Mouse (Mus musculus): Measurements from ENCODE around the gene Tango6.

The Tango6 gene

DNA sequence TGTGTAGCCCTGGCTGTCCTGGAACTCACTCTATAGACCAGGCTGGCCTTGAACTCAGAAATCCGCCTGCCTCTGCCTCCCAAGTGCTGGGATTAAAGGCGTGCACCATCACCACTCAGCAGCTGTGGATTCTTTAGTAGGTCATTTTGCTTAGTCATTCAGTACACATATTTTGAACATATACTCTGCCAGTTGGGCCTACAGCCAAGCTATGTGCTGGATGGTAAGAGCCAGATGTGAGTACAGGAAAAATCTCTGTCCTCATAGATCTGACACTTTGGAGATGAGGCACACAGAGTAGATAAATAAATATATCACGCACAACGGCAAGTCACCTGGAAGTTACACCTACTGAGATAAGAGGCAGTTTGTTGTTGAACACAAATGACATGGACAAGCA is 129.7 kb downstream of the Tango6 start:
- DNase-seq (ENCODE audit: inconsistent age in 2 of 2, low spot score in 1 of 2), result no peak

- no peak for DNase-seq (ENCODE audit: inconsistent age in 2 of 2, low spot score in 1 of 2)
These were observed 133.7 kb downstream of the Tango6 start for GRCm38 (mm10) chr8:106816431-106817170.

GRCm38 (mm10) chr8:106817171-106817545 is 134.3 kb downstream of the Tango6 start:
- no peak for DNase-seq (ENCODE audit: inconsistent age in 2 of 2, low spot score in 1 of 2)

- DNase-seq (ENCODE audit: inconsistent age in 2 of 2, low spot score in 1 of 2), result no peak
These were observed 136.0 kb downstream of the Tango6 start for GRCm38 (mm10) chr8:106818626-106819515.

GRCm38 (mm10) chr8:106819581-106819980 is 136.7 kb downstream of the Tango6 start:
- DNase-seq (ENCODE audit: inconsistent age in 2 of 2, low spot score in 1 of 2), result peak in 1 of 2 experiments; percentile 43

DNA sequence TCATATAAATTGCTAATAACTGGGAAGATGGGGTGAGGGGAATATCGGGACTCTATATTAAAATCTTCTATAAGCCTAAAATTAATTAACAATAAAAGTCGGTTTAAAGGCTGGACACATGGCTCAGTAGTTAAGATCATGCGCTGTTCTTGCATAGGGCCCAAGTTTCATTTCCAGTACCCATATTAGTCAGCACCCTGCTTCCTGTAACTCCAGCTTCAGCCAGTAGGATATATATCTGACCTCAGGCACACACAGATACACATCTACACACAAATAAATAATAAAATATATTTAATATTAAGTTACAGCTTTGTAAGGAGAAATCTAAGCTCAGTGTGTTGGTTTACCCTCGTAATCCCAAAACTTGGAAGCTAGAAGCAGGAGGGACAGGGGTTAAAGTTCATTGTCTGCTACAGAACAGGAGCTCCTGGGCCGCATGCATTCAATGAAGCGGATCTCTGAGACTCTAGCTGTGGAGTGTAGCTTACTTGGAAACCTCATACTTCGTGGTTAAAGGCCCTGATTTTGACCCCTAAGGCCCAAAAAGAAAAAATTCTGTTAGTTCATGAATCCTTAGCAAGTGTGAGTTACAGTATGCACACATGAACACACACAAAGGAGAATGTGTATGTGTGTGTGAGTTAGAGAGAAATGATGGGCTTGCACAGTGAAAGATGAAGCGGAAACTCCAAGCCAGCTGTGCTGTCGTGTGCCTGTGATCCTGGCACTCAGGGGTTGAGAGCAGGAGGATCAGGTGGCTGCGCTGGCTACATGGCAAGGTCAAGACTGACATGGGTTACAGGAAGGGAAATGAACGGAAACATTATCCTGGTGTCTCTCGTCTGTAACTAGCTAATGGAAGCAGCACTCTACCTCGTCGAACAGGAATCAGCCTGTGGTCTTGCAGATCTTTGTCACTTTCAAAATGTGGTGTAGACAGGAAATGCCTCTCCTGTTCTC is 138.0 kb downstream of the Tango6 start:
- DNase-seq (ENCODE audit: inconsistent age in 2 of 2, low spot score in 1 of 2), result no peak

DNA sequence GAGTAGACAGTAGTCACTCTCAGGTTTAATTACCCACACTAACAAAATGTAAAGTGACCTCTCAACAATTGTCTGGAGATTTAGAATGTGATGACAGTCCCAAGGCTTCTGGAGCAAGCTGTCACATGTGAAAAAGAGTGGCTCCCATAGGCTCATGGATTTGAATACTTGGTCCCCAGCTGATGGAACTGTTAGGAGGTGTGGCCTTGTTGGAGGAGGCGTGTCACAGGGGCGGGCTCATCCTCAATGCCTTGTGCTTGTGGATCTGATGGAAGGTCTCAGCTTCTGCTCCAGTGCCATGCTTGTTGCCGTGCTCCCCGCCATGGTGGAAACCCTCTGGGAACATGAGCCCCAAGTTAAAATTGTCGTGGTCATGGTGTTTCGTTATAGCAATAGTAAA is 146.1 kb downstream of the Tango6 start:
- DNase-seq (ENCODE audit: inconsistent age in 2 of 2, low spot score in 1 of 2), result no peak

DNA sequence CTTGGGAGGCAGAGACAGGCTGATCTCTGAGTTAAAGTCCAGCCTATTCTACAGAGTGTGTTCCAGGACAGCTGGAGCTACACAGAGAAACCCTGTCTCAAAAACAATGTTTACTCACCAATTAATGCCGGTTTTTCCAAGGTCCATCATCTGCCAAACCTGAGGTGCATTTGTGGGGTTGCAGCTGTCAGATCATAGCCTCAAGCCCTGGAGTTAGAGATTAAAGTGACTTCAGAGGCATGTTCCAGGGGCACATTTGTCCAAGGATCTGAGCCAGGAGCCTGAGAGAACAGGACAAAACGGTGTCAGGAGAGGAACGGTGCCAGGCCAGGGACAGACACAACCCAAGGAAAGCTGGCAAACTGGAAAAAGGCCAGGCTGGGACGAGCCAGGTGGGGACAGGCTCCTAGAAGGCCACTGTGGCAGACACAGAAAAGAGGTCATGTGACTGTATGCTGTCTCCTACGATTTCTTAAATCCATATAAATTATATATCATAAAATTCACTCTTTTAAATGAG is 146.7 kb downstream of the Tango6 start:
- no peak for DNase-seq (ENCODE audit: inconsistent age in 2 of 2, low spot score in 1 of 2)

DNA sequence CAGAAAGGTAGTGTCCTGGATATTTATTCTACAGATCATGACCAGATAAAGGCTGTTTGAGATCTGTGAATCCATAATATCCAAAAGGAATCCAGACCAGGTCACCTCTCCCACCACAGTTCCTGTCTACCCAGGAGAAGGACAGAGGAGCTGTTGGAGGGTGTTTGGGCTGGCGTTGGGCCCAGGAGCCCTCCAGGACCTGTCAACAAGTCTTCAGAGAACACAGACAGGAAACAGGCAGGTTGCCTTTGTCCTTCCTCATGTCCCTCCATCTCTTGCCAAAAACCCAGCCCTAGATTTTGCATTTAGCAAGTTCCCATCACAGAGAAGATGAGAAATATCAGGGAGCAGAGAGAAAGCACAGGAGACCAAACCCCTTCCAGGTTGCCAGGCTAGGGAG is 152.0 kb downstream of the Tango6 start:
- peak in 1 of 2 experiments; percentile 20 for DNase-seq (ENCODE audit: inconsistent age in 2 of 2, low spot score in 1 of 2)

GRCm38 (mm10) chr8:106836525-106836924 is 153.7 kb downstream of the Tango6 start:
- DNase-seq (ENCODE audit: inconsistent age in 2 of 2, low spot score in 1 of 2), result no peak

DNA sequence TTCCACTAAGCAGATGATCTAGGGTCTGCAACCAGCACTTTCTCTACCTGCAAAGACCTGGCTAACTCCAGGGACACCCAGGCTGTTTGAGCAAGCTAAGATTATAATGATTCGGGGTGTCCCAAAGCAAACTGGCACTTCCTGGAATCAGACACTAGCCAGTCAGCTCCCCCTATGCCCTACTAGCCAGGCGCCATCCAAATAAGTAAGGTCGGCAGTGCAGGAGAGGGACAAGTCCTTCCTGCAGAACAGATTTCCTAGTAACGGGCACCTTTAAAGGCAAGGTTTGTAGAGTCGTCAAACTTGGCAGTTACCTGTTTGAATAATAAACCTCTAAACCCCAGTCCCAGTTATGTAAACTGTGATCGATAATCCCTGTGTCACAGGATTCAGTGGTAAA is 155.9 kb downstream of the Tango6 start:
- DNase-seq (ENCODE audit: inconsistent age in 2 of 2, low spot score in 1 of 2), result no peak

DNA sequence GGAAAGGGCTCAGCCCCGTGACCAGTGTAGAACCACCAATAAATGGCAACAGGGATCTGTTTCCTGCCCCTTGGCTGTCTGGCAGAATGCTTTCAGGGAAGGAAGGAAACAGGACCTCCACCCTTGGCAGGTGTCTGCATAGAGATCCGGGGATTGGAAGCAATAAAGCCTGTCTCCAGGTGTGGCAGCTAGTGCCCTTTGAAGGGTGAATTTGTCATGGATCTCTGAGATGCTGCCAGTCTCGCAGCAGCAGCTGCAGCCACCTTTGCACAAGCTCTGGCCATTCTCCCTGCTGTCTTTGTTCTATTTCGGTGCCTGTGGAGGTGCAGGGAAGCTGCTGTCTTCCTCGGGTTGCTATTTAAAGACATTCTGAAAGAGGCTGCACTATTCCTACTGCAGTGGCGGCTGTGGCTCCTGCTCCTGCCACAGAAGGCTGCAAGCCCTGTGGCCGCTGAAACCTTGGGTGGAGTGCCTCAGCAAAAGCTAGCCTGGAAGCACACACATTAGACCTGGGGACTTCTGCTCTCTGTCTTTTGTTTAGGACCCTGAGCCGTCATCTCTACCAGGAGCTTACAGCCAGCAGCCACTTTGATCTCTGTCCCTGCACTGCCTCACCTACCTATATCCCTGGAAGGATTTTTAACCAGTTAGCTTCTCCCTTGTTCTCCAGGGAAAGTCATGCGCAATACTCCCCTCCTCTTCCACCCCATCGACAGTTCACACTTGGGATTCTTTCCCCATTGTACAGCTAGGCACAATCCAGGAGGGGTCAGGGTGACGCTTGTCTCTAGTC is 156.5 kb downstream of the Tango6 start:
- peak in 1 of 2 experiments; percentile 45 for DNase-seq (ENCODE audit: inconsistent age in 2 of 2, low spot score in 1 of 2)

GRCm38 (mm10) chr8:106850034-106850433 is 167.2 kb downstream of the Tango6 start:
- DNase-seq (ENCODE audit: inconsistent age in 2 of 2, low spot score in 1 of 2), result no peak

GRCm38 (mm10) chr8:106854534-106855241 is 171.8 kb downstream of the Tango6 start:
- DNase-seq (ENCODE audit: inconsistent age in 2 of 2, low spot score in 1 of 2), result peak; percentile 33 to 75

DNA sequence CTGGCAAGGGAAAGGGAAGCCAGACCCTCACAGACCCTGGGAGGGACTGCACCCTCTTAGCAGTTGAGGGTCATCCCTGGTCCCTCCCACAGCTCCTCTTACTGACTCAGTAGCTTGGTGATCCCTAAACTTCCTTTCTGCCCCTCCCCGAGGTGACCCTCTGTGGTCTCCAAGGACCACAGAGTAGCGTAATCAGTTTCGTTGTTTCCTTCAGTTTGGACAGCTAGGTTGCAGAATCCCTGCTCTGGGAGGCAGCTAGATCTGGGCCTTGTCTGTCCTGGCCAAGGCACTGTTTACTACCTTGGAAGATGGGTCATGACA is 172.3 kb downstream of the Tango6 start:
- peak in 1 of 2 experiments; percentile 29 for DNase-seq (ENCODE audit: inconsistent age in 2 of 2, low spot score in 1 of 2)

- no peak for DNase-seq (ENCODE audit: inconsistent age in 2 of 2, low spot score in 1 of 2)
These were observed 180.0 kb downstream of the Tango6 start for GRCm38 (mm10) chr8:106862845-106863244.

- DNase-seq (ENCODE audit: inconsistent age in 2 of 2, low spot score in 1 of 2), result no peak
These were observed 182.5 kb downstream of the Tango6 start for GRCm38 (mm10) chr8:106865354-106865753.

GRCm38 (mm10) chr8:106870051-106870450 is 187.2 kb downstream of the Tango6 start, which contains the start of gene Has3:
Has3 (plus strand) TSS chr8:106870242.
- DNase-seq (ENCODE audit: inconsistent age in 2 of 2, low spot score in 1 of 2), result no peak

DNA sequence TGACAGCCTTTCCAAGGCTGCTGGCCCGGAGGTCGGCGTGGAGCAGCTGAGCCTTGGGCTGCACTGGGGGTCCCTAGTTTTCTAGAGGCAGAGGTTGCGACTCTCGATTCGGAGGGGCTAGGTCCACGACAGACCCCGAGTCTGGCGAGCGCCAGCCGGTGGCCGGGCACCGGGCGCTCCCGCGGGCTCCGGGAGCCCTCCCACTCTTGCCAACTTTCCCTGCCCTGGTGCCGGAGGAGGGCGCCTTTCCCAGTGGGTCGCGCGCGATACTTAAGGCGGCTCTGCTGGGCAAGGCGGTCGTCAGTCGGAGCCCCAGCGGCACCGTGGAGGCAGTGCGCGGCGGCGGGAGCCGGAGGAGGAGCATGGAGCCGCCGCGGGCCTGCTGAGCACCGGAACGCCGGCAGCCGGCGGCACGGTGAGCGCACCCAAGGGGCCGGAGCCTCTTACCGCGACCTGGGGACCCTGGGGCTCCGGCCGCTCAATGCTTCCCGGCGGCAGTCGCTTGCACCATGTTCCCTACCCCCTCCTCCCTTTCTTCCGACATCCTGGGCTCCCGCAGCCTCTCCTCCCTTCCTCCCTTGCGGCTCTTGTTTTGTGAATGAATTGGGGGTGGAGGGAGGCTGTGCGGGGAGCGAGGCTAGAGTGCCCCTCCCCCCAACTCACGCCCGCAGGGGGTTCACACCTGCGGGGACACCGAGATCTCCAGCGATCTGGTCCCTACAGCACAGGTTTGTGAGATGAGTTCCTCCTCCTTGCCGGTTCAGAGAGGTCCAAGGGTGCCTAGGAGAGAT is 187.9 kb downstream of the Tango6 start:
- peak; percentile 70 to 88 for DNase-seq (ENCODE audit: inconsistent age in 2 of 2, low spot score in 1 of 2)

Measured in adrenal gland, adult (tissue).